Mouse (Mus musculus) thymus, adult 2 months (tissue): Measurements from ENCODE around the gene Fes.

Experiments
- CTCF ChIP-seq: fragments of 200-500 bp; IDR thresholded peaks from 2 replicates; pipeline ENCODE4 v1.5.1; 2012; ENCODE audit warnings: mild to moderate bottlenecking, control low read depth, low read length, moderate library complexity, borderline replicate concordance; ENCODE audit not compliant: control insufficient read depth, poor library complexity, insufficient read depth; ENCODE audit errors: extremely low read depth
- POLR2A ChIP-seq: fragments of 200-500 bp; IDR thresholded peaks from 2 replicates; pipeline ENCODE4 v1.6.1; 2012; ENCODE audit warnings: mild to moderate bottlenecking, low read length, control low read depth, moderate library complexity; ENCODE audit not compliant: control insufficient read depth, poor library complexity, insufficient read depth; ENCODE audit errors: extremely low read depth

DNA sequence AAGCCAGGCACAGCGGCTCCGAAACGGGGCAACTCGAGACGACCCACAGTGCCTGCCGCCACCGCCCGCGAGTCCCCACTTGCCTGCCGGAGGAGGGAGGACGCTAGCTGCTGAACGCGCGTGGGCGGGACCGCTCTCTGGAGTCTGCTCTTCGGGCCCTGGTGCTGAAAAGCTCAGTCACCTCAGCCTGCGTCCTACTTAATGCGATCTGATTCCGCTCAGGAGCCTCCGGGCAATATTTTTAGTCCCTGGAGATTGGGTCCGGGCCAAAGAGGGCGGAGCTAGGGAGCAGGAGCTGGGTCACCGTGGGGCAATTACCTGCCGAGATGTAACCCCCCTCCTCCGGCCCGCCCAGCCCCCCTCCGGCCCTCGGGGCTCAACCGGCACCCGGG, 17.1 kb downstream of the Fes start:
- 0 out of 2 replicates have a peak, but pooled peaks have one; percentile 30 for TF ChIP-seq CTCF
- TF ChIP-seq POLR2A, result no peak
